Mouse (Mus musculus) G1E (cell line): ENCODE data around the gene Cbfa2t2.

Experiments used
- CTCF ChIP-seq: IDR thresholded peaks from 2 replicates; pipeline ENCODE4 v1.5.1; 2012; ENCODE audit warnings: low read depth, low read length, inconsistent platforms, mixed read lengths
- GATA1 ChIP-seq: IDR thresholded peaks from 2 replicates; pipeline ENCODE4 v1.6.1; 2012; ENCODE audit warnings: borderline replicate concordance, low read length, inconsistent platforms, mixed read lengths
- GATA2 ChIP-seq: IDR thresholded peaks from 2 replicates; pipeline ENCODE4 v1.6.1; 2012; ENCODE audit warnings: low read depth, low read length, inconsistent platforms, borderline replicate concordance
- POLR2AphosphoS5 ChIP-seq: IDR thresholded peaks from 2 replicates; pipeline ENCODE4 v1.6.1; 2012; ENCODE audit warnings: low read depth, low read length, inconsistent platforms; ENCODE audit not compliant: insufficient replicate concordance
- TAL1 ChIP-seq: conservative IDR thresholded peaks from 2 replicates; pipeline ENCODE4 v1.6.1; 2012; ENCODE audit warnings: low read depth, low read length, inconsistent platforms, mixed read lengths

DNA sequence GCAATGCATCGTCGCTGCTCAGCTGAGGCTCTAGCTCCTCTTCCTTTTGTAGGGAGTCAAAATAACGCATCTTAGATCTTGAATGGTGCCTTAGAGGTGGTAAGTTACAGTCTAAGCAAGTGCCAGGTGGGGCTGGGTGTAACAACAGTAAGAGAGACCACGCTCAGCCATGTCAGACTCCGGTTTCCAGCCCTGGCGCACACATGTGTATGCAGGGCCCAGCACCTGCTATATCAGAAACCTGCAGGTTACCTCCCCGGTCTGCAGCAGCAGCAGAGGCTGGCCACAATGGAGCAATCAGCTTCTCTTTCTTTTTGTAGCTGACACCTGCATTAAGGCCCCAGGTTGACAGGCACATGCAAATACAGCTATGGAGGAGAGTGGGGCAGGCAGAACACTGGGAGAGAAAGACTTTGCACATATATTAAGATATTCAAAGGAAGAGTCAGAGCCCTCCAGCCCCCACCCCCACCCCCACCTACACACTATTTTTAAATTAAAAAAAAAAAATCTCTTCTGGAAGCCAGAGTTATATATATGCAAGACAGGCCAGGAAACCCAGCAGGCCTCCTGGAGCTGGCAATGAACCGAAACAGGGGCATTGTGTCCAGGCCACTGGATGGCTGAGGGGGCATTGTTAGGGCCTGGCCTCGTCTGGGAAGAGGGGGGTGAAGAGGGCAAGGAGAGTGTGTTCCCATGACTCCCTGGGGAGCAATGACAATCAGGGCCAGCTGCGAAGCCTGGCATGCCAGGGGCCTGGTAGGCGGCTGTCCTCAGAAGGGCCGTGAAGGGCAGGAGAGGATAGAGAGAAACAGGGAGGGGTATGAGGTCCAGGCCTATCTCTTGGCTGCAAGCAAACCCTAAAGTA, 140.8 kb downstream of the Cbfa2t2 start:
- TF ChIP-seq CTCF (no peak), TAL1 (no peak), POLR2AphosphoS5 (no peak), GATA1 (no peak), GATA2 (no peak)
